Mouse (Mus musculus) layer of hippocampus, postnatal 10 days (tissue): ENCODE measurements around the gene Kif1c. TPM values are rescaled to one million over a fixed set of nuclear protein-coding genes. Genes with fewer than 3 reads are reported as not detected.

ENCODE experiments used
- DNase-seq, 2 experiments: peaks; one replicate each; pipeline ENCODE4 v3.0.0; 2021; ENCODE audit warnings: low spot score in 2 of 2
- total RNA-seq, 2 experiments: library from RNA; stranded (reverse); gene quantifications; 2 replicates each; pipeline ENCODE4 v1.2.3; 2021

Kif1c gene
- total RNA-seq, 2 experiments from 2014 or later = 55.9 to 59.9 TPM

DNA sequence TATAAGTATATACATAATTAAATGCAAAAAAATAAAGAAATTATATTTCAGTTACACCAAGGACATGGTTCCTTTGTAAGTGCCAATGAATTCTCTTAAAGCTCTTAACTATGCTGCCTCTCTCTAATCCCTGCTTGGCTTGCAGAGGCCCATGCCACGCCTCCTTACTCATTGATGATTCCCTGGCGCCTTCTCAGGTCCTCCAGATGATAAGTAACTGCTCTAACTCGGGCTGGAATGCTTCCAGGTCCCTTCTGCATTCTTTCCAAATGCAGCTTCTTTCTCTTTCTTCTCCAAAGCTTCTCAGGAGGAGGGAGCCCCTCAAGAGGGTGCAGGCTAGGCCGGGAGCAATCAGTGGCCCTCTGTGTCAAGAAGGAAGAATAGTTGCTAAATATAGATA, 10.8 kb upstream of the Kif1c start:
- no peak for DNase-seq

DNA sequence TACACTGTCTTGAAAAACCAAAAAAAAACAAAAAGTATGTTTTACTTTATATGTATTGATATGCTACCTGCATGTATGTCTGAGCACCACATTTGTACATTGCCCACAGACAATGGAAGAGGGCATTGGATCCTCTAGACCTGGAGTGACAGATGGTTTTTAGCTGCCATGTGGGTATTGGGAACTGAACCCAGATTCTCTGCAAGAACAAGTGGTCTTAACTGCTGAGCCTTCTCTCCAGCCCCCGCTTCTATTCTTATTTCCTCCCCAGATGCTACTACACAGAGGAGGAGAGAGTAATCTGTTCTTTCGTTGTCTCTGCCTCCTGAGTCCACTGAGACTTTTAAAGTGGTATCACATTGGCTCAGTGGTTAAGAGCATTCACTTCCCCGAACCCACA, 6.8 kb upstream of the Kif1c start:
- no peak for DNase-seq

DNA sequence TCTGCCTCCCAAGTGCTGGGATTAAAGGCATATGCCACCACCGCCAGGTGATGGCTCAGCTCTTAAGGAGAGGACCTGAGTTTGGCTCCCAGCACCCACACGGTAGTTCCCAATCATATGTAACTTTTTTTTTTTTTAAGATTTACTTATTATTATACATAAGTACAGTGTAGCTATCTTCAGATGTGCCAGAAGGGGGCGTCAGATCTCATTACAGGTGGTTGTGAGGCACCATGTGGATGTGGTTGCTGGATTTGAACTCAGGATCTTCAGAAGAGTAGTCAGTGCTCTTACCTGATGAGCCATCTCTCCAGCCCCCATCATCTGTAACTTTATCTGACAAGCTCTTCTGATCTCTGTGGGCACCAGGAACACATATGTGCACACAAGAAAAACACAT, 3.0 kb upstream of the Kif1c start:
- no peak for DNase-seq

DNA sequence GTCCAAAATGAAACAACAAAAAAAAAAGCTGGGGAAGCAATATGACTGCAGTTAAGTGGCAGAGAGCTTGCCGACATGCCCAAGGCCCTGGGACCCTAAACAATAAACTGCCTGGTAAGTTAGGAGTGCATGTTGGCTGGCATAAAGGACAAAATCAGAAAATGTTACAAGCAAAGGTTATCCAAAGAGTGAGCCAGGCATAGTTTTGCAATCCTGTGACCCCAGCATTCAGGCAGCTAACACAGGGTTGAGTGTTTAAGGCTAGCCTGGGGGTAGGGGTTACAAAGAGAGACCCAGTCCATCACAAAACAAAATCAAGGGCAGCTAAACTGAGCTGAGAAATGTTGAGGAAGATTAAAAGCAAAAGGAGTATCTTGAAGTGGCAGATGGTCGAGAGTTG, 1.3 kb upstream of the Kif1c start:
- no peak for DNase-seq

- DNase-seq = peak; percentile 60 to 72
Measured at GRCm38 (mm10) chr11:70700613-70701012, 265 bp downstream of the Kif1c start.

DNA sequence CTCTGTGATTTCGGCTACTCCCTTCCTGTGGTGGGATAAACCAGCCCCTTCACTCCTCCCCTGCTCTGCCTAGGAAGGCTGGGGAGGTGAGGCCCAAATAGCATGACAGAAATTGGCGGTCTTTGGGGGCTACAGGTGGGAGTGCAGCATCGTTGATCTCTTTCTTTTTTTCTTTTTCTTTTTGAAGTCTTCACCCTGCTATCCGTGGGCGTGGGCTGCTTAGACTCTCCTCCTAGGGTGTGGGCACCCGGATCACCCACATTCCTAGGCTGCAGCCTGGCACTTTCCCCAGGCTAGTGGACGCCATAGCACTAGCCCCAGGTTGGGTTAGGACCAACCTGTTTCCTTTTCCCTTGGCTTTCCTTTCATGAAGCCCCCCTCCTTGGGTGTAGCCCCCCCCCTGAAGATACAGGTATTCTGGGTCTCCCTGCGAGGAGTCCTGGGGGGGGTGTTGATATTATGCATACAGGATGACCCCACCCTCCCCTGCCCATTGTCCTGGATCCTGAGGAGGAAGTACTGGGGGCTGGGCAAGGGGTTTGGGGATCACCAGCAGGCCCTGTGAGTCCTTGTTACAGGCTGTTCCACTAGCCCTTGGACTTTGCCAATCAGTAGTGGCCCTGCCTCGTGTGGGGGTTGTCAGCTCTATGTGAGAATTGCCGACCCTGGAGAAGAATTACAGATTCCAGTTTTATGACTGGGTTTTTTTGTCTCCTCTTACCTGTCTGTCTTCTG, 1.0 kb downstream of the Kif1c start:
- DNase-seq = no peak

DNA sequence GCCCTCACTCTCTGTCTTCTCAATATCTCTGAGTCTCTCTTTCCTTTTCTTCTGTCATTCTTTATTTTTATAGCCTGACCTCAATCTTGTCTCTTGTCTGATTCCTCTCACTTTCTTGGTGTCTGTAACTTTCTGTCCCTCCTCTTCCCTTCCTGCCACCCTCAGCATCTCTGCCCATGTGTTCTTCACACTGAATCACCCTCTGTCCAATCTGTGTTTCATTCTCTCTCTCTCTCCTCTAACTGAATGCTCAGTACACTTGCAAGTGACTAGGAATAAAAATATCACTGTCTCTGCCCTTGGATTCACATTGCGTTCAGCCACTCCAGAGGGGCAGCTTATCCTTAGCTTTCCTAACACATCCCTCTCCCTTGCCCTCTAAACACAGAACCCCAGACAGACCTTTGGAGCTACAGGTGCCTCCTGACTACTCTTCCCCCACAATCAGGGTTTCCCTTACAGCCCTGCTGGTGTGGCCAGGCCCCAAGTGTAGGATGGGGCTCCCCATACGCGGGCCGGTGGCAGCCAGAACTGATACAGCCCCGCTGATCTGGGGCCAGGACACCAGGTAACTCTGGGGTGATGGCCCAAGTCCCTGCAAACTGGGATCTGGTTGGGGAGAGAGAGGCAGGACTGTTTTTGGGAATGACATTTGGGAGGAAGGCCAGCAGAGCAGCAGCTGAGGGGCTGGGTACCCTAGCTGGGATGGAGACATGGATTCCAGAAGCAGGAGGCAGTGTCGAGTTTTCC, 1.8 kb downstream of the Kif1c start:
- DNase-seq = no peak

DNA sequence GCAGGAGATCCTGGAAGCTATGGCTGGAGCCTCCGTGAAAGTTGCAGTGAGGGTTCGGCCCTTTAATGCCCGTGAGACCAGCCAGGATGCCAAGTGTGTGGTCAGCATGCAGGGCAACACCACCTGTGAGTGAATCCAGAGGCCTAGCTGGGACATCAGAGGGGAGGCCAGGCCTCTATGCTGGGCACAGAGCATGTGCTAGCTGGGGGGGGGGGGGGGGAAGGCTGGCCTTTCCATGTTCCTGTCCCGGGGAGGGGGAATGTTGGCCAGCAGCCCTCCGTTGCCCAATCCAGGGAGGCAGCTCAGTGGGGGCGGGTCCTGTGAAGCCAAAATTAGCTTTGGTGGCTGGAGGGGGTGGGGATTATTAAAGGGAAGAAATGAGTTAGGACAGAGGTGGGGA, 2.4 kb downstream of the Kif1c start:
- DNase-seq = no peak

DNA sequence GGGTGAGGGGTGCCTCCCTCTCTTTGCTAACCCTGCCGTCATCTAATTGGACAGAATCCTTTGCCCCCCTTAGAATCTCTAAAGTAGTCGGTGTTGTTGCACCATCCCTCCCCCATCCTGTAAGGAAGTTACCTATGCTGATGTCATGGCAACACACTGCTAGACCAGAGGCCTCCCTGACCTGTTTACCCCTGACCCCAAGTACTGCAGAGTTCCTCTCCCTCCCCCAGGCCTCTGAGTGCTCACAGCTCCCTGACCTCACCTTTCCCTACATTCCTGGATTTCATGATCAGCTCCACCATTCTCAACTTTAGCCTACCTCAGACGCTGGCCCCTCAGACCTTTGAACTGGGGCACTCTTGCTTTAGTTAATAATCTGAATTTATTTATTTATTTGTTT, 5.8 kb downstream of the Kif1c start:
- DNase-seq = no peak

DNA sequence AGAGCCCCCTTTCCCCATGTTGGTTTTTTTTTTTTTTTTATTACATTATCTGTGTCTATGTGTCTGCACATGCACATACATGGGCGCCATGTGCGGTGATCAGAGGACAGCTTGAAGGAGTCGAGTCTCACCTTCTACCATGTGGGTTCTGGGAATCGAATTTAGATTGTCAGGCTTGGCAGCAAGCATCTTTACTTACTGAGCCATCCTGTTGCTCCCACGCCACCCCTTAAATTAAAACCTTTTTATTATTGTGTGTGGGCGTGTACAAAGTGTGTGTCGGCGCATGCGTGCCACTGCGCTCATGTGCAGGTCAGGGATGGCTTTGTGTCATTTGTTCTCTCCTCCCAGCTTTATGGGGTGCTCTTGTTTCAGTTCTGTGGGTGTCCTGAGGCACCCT, 10.7 kb downstream of the Kif1c start:
- no peak for DNase-seq

GRCm38 (mm10) chr11:70713222-70713621, 12.9 kb downstream of the Kif1c start:
- no peak for DNase-seq

DNA sequence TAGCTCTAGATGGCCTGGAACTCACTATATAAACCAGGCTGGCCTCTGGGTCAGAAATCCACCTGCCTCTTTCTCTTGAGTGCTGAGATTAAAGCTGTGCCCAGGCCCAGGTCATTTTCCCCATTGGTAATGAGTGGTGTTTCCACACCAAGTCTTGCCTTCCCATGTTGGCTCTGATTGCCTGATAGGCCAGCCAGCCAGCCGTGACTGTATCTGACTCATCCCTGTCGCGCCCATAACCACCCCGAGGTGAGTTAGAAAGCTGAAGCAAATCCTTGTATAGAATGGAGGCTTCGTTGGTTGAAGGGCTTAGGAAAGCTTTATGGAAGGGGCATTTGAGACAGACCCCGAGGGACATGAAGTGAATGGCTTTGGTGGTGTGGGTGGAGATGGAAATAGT, 15.5 kb downstream of the Kif1c start:
- DNase-seq = no peak

- no peak for DNase-seq
Measured at GRCm38 (mm10) chr11:70718481-70718880, 18.1 kb downstream of the Kif1c start.

GRCm38 (mm10) chr11:70720567-70720966, 20.2 kb downstream of the Kif1c start:
- no peak for DNase-seq

DNA sequence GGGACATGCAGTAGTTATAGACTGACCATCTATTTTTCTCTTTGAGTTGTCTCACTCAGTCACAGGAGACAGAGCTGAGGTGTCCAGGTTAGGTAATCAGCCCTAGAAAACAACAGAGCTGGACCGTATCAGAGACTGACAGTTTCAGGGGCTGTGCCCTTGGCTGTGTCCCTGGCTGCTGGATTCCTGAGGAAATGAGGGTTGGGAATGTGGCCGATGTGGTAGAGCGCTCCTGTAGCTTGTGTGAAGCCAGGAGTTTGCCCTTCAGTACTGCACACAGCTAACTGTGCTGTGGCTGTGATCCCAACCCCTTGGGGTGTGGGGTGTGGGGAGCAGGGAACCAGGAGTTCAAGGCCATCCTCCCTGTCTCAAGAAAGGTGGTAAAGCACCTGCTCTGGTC, 20.7 kb downstream of the Kif1c start:
- no peak for DNase-seq

GRCm38 (mm10) chr11:70724706-70725105, 24.4 kb downstream of the Kif1c start:
- DNase-seq = no peak

DNA sequence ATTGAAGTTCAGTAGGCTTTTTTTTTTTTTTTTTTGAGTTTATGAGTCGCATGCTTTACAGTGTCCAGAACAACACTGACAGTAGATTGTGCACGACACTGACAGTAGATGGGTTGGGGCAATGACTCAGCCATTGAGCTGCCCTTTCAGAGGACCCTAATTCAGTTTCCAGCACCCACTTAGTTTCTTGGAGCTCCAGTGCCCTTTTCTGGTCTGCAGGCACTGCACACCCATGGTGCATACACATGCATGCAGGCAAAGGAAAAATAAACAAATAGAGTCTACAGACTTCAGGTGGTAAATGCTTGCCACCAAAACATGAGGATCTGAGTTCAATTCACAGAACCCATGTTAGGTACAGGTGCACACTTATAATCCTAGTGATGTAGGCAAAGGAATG, 26.2 kb downstream of the Kif1c start:
- DNase-seq = no peak

DNA sequence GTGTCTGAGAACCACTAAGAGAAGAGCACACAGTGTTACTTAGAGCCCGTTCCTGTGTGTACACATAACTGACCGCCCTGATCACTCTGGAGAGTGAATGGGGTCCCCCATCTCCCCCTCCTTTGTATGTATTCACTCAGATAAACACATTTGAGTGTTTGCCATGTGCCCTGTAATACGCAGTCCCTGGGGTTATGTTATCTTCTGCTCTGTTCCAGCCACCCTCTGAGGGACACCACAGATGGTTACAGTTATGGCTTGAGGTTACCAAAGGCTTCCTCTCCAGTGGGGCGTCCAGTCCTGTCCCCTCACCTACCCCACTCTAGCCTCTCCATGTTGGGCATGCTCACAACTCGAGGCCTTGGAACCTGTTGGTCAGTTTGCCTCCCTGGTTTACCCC, 27.0 kb downstream of the Kif1c start:
- DNase-seq = no peak

DNA sequence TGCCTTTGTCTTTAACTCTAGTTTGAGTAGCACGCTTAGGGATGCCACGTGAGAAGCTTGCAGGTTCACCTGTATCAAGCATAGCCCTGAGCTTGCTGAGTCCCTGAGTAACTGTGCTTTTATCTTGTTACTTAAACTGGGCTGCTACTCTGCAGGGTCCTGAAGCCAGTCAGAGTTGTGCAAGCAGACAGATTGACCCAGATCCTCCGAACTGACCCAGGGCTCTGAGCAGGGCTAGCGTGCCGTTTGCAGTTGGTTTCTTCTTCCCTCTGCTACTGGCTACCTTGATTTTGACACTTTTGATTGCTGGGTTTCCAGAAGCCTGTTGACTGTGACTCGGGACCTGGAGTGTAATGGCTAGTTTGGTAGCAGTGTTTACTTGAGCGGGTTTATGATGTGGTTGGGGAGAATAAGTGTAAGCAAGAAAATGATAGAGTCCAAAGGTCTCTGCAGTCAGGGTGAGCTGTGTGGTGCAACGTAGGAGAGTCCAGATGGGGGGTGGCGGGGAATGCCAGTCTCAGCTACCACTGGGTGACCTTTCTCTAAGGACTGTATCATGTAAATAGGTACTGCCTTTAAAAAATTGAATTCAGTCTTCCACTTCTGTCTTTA, 30.2 kb downstream of the Kif1c start:
- no peak for DNase-seq

DNA sequence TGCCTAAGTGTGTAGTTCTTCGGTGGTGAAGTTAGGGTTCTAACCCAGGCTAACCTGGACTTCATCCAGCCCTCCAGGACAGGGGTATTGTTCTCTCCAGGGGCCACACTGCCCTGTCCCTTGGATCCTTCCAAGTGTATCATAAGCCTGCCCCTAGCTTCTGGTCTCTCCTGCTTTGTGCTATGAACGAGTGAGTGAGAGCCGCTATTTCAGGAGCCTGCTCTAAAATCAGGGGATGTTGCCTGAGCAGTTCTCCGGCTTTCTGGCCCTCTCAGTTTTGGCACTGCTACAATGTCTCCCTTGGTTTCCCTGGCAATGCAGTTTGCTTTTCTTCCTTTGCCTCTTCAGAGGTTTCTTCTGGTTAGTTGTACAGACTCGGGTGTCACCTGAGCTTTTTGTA, 30.8 kb downstream of the Kif1c start:
- DNase-seq = peak; percentile 52 to 58

GRCm38 (mm10) chr11:70733256-70733655, 32.9 kb downstream of the Kif1c start:
- DNase-seq = no peak

- no peak for DNase-seq
Measured at GRCm38 (mm10) chr11:70737749-70738148, 37.4 kb downstream of the Kif1c start.

DNA sequence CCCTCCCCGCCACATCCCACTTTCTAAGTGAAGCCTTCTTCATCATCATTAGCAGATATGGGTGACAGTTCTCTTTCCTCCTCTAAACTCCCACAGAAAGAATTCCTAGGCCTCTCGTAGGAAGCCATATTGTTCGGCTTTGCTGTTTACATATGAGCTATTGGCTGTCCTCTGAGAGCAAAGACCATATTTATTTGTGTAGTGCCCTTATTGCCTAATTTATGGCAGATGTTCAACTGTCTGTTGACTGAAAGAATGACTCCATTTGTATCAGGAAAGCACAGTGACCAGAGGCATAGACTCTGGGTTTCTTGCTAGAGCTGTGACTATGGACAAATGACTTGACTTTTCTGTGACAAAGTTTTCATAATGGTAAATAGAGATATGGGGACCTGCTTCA, 41.3 kb downstream of the Kif1c start:
- no peak for DNase-seq
